Mouse (Mus musculus): Measurements from ENCODE around the gene Defa28.
"Not testable (repeated sequence)": the region's sequence is repeated elsewhere in the genome, so short reads cannot be mapped to it uniquely, and the experiment has no call there.

The Defa28 gene

DNA sequence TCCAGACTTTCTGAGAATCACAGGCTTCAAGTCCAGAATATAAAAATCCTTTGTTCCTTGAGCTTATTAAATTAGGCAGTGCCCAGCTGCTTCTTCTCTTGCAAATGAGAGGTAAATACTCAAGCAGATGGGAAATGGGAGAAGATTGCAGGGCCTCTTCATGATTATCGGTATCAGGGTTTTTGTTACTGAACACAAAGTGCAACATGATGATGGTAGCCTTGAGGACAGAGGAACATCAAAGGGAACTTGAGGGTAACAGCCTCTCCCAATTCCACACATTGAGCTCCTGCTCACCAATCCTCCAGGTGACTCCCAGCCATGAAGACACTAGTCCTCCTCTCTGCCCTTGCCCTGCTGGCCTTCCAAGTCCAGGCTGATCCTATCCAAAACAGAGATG, at the start of gene Defa28:
Gene Defa28 (plus strand): TSS at position 301 of the 400 bp plus-strand sequence.
- DNase-seq (ENCODE audit: low read depth) = not testable (repeated sequence)

DNA sequence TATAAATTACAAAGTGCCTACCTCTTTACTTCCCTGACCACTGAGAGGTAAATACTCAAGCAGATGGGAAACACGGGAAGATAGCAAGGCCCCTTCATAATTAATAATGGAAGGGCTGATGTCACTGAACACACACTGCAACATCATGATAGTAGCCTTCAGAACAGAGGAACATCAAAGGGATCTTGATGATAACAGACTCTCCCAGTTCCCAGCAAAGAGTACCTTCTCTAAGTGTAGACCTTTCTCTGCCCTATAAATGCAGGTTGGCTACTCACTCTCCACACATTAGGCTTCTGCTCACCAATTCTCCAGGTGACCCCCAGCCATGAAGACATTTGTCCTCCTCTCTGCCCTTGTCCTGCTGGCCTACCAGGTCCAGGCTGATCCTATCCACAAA, 17.7 kb upstream of the Defa28 start, which contains the start of gene Defa37:
Gene Defa37 (plus strand): TSS at position 301 of the 400 bp plus-strand sequence.
- DNase-seq (ENCODE audit: low read depth) = not testable (repeated sequence)

DNA sequence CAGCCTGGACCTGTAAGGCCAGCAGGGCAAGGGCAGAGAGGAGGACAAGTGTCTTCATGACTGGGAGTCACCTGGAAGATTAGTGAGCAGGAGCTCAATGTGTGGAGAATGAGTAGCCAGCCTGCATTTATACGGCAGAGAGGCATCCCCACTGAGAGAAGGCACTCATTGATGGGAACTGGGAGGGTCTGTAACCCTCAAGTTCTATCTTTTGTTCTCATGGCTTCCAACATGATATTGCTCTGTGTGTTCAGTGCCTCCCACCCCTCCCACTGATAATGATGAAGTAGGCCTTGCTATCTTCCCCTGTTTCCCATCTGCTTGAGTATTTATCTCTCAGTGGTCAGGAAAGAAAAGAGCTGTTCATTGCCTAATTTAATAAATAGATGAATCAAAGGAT, 11.6 kb downstream of the Defa28 start, which contains the start of gene Gm7861:
Gene Gm7861 (minus strand): TSS at position 101 of the 400 bp plus-strand sequence.
- DNase-seq (ENCODE audit: low read depth) = not testable (repeated sequence)

DNA sequence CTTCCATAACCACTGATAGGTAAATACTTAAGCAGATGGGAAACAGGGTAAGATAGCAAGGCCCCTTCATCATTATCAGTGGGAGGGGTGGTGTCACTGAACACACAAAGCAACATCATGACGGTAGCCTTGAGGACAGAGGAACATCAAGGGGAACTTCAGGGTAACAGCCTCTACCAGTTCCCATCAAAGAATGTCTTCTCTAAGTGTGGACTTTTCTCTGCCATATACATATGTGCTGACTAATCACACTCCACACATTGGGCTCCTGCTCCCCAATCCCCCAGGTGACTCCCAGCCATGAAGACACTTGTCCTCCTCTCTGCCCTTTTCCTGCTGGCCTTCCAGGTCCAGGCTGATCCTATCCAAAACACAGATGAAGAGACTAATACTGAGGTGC, 35.1 kb downstream of the Defa28 start, which contains the start of gene Defa26:
Gene Defa26 (plus strand): TSS at position 301 of the 400 bp plus-strand sequence.
- not testable (repeated sequence) for DNase-seq (ENCODE audit: low read depth)

All from 416B (cell line).